Mouse (Mus musculus) hematopoietic stem cell, adult 5-6 weeks (primary cell): Measurements from ENCODE around the gene 1700018B08Rik. TPM values are rescaled to one million over a fixed set of nuclear protein-coding genes. Genes with fewer than 3 reads are reported as not detected.

Source experiments
- ATAC-seq, 2 experiments: fragments of 125-278 bp in 1 of 2; replicated peaks in 1 of 2; 2 replicates each; pipeline ENCODE4 v1.8.0; 2016 to 2017; ENCODE audit warnings: inconsistent platforms in 2 of 2, mild to moderate bottlenecking in 2 of 2, moderate number of reproducible peaks in 2 of 2, low read depth in 1 of 2, moderate TSS enrichment in 1 of 2; ENCODE audit not compliant: low FRiP score in 2 of 2, poor library complexity in 2 of 2, severe bottlenecking in 2 of 2, insufficient read depth in 1 of 2, low TSS enrichment in 1 of 2
- total RNA-seq: library from RNA; stranded (forward); fragments of 172-1452, 232-1000 nt; gene quantifications from 2 replicates; pipeline ENCODE4 v1.2.3, GENCODE M21; 2017

1700018B08Rik gene
- total RNA-seq, 1 experiment from 2014 or later: not detected

- no peak for ATAC-seq
These were observed 2.3 kb downstream of the 1700018B08Rik start for GRCm38 (mm10) chr8:121541862-121542261.

- ATAC-seq: peak in 1 of 2 experiments; percentile 58; a peak in 1 of 4 replicates
These were observed 11.7 kb downstream of the 1700018B08Rik start for GRCm38 (mm10) chr8:121532381-121532780.

- ATAC-seq: no peak
These were observed 13.5 kb downstream of the 1700018B08Rik start for GRCm38 (mm10) chr8:121530639-121531038.

GRCm38 (mm10) chr8:121528790-121529189, 15.3 kb downstream of the 1700018B08Rik start:
- ATAC-seq: no peak

GRCm38 (mm10) chr8:121527751-121528150, 16.4 kb downstream of the 1700018B08Rik start:
- no peak for ATAC-seq

- no peak for ATAC-seq
These were observed 17.1 kb downstream of the 1700018B08Rik start for GRCm38 (mm10) chr8:121526811-121527550.

- no peak; a peak in 1 of 4 replicates for ATAC-seq
These were observed 18.9 kb downstream of the 1700018B08Rik start for GRCm38 (mm10) chr8:121525111-121525818.

- peak; percentile 53 to 82; a peak in 3 of 4 replicates for ATAC-seq
These were observed 30.7 kb downstream of the 1700018B08Rik start for GRCm38 (mm10) chr8:121513429-121513828.

- no peak for ATAC-seq
These were observed 32.4 kb downstream of the 1700018B08Rik start for GRCm38 (mm10) chr8:121511751-121512150.

- no peak for ATAC-seq
These were observed 46.5 kb downstream of the 1700018B08Rik start for GRCm38 (mm10) chr8:121497621-121498020.

- no peak for ATAC-seq
These were observed 52.5 kb downstream of the 1700018B08Rik start for GRCm38 (mm10) chr8:121491633-121492032.

- no peak for ATAC-seq
These were observed 59.9 kb downstream of the 1700018B08Rik start for GRCm38 (mm10) chr8:121484072-121484782.

Other genes with a start within 250 kb of the 1700018B08Rik start
- gene Fbxo31, start 34.5 kb upstream of the 1700018B08Rik start, total RNA-seq: 6.9 and 8.0 TPM in 2 replicates
- 121 and 148 TPM in 2 replicates for gene Map1lc3b, start 46.0 kb upstream of the 1700018B08Rik start, total RNA-seq
- 0.44 and 5.0 TPM in 2 replicates for gene Zcchc14, start 108.6 kb upstream of the 1700018B08Rik start, total RNA-seq
- not detected in 2 replicates for gene Jph3, start 185.3 kb upstream of the 1700018B08Rik start, total RNA-seq